Mouse (Mus musculus): ENCODE measurements around the gene Rab10. TPM values are rescaled to one million over a fixed set of nuclear protein-coding genes. Genes with fewer than 3 reads are reported as not detected.

The Rab10 gene
- total RNA-seq (2021): 100 to 1,000 TPM; 120 to 135 TPM

GRCm38 (mm10) chr12:3309391-3310320 lies at the start of gene Rab10:
Rab10 (minus strand) TSS chr12:3309969.
- peak; percentile 99 for DNase-seq (ENCODE audit: low spot score)
- intact Hi-C loops (cut with DNase I): loop anchor here (2.0 to 5.0 kb wide), 5 partner anchors 17 to 1608 kb away; partner anchors contain the start of gene Atad2b

GRCm38 (mm10) chr12:3359302-3359701 lies 49.5 kb upstream of the Rab10 start:
- intact Hi-C loops (cut with DNase I): loop anchor here (1.0 to 5.0 kb wide), 3 partner anchors 42 to 261 kb away; no protein-coding TSS in a partner anchor
- DNase-seq (ENCODE audit: low spot score): peak; percentile 26

DNA sequence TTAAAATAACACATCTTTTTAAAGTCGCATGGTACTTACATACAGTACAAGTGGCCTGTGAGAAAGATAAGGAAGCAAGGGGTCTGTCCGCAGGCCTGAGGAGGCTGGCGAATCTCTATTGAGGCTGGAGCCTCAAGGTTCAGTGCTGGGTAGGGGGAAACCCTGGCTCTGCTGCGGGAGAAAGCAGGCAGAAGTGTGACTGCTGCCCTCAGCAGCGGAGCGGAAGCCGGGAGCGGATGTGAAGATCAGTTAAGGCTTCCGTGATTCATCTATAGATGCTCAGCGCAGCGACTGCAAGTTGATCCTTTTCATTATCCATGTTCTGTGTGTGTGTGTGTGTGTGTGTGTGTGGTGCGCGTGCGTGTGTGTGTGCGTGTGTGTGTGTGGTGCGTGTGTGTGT lies 47.1 kb upstream of the Rab10 start:
- no peak for DNase-seq (ENCODE audit: low spot score)
- intact Hi-C loops (cut with DNase I): loop anchor here (5.0 kb wide), 1 partner anchor 40 kb away; no protein-coding TSS in a partner anchor

- intact Hi-C loops (cut with DNase I): loop anchor here (5.0 kb wide), 1 partner anchor 38 kb away; no protein-coding TSS in a partner anchor
- DNase-seq (ENCODE audit: low spot score): no peak
Observed at GRCm38 (mm10) chr12:3355068-3355467, 45.3 kb upstream of the Rab10 start.

DNA sequence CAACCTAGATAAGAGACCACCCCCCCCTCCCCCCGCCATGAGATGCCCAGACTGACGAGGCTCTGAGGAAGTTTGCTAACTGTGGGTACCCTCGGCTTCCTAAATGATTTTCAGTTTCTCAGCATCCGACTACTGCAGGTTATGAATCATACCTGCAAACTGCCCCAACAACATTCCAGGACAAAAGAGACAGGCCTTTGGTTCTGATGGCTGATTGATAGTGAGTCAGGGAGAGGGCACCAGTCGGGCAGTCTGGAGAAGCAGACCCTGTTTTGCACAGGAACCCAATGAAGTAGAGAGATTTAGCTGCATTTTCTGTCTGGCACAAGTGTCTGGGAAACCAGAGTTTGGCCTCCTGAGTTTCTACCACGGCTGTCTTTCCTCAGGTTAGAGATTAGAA lies 42.4 kb upstream of the Rab10 start:
- DNase-seq (ENCODE audit: low spot score): no peak
- intact Hi-C loops (cut with DNase I): no loop called here

- DNase-seq (ENCODE audit: low spot score): no peak
- intact Hi-C loops (cut with DNase I): no loop called here
Observed at GRCm38 (mm10) chr12:3350136-3350535, 40.4 kb upstream of the Rab10 start.

DNA sequence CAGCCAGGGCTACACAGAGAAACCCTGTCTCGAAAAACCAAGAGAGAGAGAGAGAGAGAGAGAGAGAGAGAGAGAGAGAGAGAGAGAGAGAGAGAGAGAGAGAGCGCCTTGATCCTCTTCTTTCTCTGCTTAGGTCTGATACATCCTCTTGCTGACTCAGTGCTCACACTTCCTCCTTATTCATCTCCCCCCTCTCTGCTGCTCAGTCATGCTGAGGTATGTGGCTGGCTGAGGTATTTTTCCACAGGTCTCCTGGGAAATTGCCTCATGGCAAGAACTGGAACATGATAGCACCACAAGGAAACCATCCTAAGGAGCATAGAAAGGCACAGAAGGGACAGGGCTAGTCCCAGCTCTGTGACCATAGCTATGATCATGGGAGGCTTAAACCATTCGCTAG lies 39.6 kb upstream of the Rab10 start:
- intact Hi-C loops (cut with DNase I): no loop called here
- no peak for DNase-seq (ENCODE audit: low spot score)

DNA sequence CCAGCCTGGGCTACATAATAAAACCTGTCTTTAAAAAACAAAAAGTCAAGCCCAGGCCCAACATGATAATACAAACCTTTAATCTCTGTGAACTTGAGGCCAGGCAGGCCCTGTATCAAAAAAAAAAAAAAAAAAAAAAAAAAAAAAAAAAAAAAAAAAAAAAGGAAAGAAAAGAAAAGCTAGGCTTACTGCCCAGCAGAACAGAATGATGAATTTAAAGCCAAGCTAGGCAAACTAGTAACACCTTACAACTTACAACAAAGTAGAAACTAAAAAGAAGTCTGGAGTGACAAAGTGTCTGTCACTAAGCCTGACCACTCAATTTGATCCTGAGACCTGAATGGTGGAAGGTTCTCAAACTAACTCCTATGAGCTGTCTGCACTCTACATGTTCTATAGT lies 37.9 kb upstream of the Rab10 start:
- intact Hi-C loops (cut with DNase I): no loop called here
- DNase-seq (ENCODE audit: low spot score): no peak

GRCm38 (mm10) chr12:3345038-3345437 lies 35.3 kb upstream of the Rab10 start:
- no peak for DNase-seq (ENCODE audit: low spot score)
- intact Hi-C loops (cut with DNase I): no loop called here

- no peak for DNase-seq (ENCODE audit: low spot score)
- intact Hi-C loops (cut with DNase I): no loop called here
Observed at GRCm38 (mm10) chr12:3344155-3344554, 34.4 kb upstream of the Rab10 start.

DNA sequence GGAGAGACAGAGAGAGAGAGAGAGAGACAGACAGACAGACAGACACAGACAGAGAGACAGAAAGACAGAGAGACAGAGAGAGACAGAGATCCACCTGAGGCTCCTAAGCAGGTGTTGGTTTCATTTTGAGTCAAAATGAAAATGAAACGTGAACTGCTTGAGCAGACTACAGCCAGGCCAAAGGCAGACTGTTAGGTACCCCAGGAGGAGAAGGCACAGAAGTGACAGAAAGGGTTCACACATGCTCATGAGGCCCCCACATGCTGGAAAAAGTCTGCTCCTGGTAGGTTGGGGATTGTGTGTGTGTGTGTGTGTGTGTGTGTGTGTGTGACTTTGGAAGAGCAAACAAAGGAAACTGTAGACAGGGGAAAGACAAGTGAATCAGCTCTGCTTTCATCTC lies 29.2 kb upstream of the Rab10 start:
- DNase-seq (ENCODE audit: low spot score): no peak
- intact Hi-C loops (cut with DNase I): no loop called here

GRCm38 (mm10) chr12:3329677-3330076 lies 19.9 kb upstream of the Rab10 start:
- intact Hi-C loops (cut with DNase I): no loop called here

GRCm38 (mm10) chr12:3325232-3325631 lies 15.5 kb upstream of the Rab10 start:
- DNase-seq (ENCODE audit: low spot score): no peak
- intact Hi-C loops (cut with DNase I): no loop called here

More at GRCm38 (mm10) chr12:3329677-3330076, 19.9 kb upstream of the Rab10 start:
- DNase-seq (ENCODE audit: low spot score): no peak

DNA sequence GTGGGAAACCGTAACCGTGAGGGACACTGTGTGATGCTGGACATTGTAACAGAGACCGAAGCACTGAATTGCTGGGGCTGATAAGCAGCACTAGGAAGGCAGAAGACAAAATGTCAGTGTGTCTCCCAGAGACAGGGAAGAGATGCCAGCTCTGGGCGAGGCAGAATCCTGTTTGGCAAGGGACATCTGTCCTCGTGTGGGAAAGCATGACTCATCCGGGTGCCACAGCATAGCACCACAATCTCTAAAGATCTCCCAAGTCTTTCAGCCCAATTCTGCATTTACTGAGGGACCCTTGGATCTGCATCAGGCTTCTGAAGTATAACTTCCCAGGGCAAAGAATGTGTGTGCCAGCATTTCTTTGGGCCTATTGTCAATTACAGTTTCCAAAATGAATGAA lies 13.5 kb upstream of the Rab10 start:
- intact Hi-C loops (cut with DNase I): no loop called here
- no peak for DNase-seq (ENCODE audit: low spot score)

GRCm38 (mm10) chr12:3319377-3319776 lies 9.6 kb upstream of the Rab10 start:
- DNase-seq (ENCODE audit: low spot score): peak; percentile 47

GRCm38 (mm10) chr12:3316937-3317336 lies 7.2 kb upstream of the Rab10 start:
- DNase-seq (ENCODE audit: low spot score): no peak
- intact Hi-C loops (cut with DNase I): loop anchor here (5.0 kb wide), 1 partner anchor 40 kb away; no protein-coding TSS in a partner anchor

More at GRCm38 (mm10) chr12:3319377-3319776, 9.6 kb upstream of the Rab10 start:
- intact Hi-C loops (cut with DNase I): loop anchor here (5.0 kb wide), 1 partner anchor 38 kb away; no protein-coding TSS in a partner anchor

GRCm38 (mm10) chr12:3316083-3316482 lies 6.3 kb upstream of the Rab10 start:
- DNase-seq (ENCODE audit: low spot score): no peak
- intact Hi-C loops (cut with DNase I): loop anchor here (5.0 kb wide), 1 partner anchor 41 kb away; no protein-coding TSS in a partner anchor

GRCm38 (mm10) chr12:3312886-3313285 lies 3.1 kb upstream of the Rab10 start:
- no peak for DNase-seq (ENCODE audit: low spot score)

GRCm38 (mm10) chr12:3310321-3310692 lies 538 bp upstream of the Rab10 start:
- intact Hi-C loops (cut with DNase I): loop anchor here (5.0 kb wide), 1 partner anchor 122 kb away; no protein-coding TSS in a partner anchor
- DNase-seq (ENCODE audit: low spot score): no peak

More at GRCm38 (mm10) chr12:3312886-3313285, 3.1 kb upstream of the Rab10 start:
- intact Hi-C loops (cut with DNase I): loop anchor here (5.0 kb wide), 1 partner anchor 119 kb away; no protein-coding TSS in a partner anchor

DNA sequence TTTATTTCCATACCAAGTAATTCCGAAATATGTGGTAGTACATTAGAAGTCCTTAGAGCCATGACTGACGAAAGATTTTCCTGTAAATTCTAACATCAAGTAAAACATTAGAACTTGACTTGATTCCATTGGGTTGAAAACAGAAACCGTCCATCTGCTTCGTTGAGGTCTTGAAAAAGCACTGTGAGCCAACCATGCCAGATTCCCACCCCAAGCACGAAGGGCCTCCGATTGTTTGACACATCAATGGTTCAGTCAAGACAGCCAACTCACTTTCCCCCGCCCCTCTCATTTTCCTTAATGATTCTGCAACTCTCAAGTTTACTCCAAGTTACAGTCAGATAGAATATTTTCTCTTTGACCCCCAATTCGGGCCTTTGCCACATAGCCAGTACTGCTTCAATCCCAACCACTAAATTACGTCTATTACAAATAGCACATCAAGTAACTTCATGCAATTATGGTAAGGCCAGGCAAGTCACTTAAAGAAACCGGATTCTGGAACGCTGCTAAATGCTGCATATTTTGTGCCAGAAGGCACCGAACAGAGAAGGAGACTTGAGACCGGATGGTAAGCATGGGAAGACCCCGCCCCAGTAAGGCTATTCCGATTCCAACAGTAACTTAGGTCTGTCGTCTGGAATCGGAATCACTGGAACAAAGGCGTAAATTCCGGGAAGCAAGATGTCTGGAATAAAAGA lies 1.1 kb downstream of the Rab10 start:
- no peak for DNase-seq (ENCODE audit: low spot score)
- intact Hi-C loops (cut with DNase I): loop anchor here (1.0 to 5.0 kb wide), 5 partner anchors 16 to 1609 kb away; partner anchors contain the start of gene Atad2b
